Mouse (Mus musculus): Measurements from ENCODE around the gene Abhd14b. TPM values are rescaled to one million over a fixed set of nuclear protein-coding genes. Genes with fewer than 3 reads are reported as not detected.

Abhd14b gene
- total RNA-seq (2021): 10 to 100 TPM; 43.5 to 44.1 TPM
- long read RNA-seq, experiment 1, transcript Abhd14b-201 (4 exons, 1,745 nt): major isoform, 36 of 51 reads
- long read RNA-seq, experiment 1, partial matches to known transcripts: 6 of 51 reads
- long read RNA-seq, experiment 1, other reads (novel, unspliced or antisense): 7 of 51 reads
- long read RNA-seq, experiment 2, transcript Abhd14b-201 (4 exons, 1,745 nt): major isoform, 29 of 58 reads
- long read RNA-seq, experiment 2, partial matches to known transcripts: 9 of 58 reads
- long read RNA-seq, experiment 2, other reads (novel, unspliced or antisense): 18 of 58 reads

DNA sequence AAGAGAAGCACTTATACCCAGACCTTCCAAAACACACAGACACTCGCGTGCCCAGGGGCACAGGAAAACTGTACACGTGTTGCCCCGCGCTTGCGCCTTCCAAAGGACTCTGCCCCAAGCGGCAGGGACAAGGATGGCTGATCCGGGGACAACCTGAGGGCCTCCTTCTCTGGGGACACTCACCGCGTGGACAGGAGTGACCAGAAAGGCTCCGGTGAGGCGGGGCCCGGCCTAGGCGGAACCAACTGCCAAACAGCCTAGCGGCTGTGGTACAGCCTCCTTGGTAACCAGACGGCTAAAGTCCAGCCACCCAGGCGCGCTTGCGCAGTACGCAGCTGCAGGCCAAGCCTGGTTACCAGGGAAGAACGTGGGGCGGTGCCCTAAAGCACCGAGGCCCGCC, at the start of gene Abhd14b, which contains the start of gene Abhd14a:
Gene Abhd14b, plus strand, starts transcription at position 112 of the 400 bp plus-strand sequence.
Gene Abhd14a, minus strand, starts transcription at position 331 of the 400 bp plus-strand sequence.
- DNase-seq (ENCODE audit: low spot score in 2 of 2): peak; percentile 77 to 88

DNA sequence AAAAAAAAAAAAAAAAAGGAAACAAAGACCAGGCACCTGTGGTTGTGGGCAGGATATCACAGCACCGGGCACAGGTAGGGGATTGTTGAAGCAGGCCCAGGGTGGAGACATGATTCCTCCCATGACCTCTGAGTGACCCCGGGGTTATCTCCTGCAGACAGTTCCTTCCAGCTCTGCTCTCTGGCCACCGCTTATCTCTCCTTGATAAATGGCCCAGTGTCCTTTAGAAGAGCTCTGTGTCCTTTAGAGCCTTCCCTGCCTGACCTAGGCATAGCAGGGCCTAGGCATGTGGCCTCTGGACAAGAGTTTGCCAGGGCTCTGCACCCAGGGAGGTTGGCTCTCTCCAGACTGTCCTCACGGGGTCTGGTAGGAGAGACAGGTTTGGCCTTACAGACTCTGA, 49.5 kb upstream of the Abhd14b start:
- no peak for DNase-seq (ENCODE audit: low spot score in 2 of 2)

DNA sequence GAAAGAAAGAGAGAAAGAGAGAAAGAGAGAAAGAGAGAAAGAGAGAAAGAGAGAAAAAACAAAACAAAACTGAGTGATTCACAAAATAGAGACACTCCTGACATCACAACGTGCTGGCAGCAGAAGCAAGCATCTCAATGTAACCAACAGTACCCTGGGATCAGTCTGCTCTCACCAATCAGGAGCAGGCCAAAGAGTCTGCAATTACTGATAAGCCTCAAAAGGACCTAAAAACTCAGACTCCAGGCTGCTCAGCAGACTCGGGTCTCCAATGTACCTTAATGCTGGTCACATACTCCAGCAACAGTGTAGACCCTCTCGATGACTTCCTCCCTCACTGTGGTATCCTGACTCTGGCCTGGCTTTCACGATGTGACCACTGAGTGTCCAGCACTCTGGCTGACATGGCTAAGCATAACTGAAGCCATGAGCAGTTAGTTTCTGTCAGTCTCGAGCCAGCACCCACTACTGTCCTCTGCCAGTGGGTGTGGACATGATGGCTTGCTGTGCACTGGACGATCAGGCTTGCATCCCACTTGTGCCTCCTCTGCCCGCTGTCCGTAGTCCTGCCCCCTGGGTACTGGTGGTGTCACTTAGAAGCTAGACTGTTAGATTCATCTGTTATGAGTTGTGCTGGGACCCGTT, 48.5 kb upstream of the Abhd14b start:
- no peak for DNase-seq (ENCODE audit: low spot score in 2 of 2)

DNA sequence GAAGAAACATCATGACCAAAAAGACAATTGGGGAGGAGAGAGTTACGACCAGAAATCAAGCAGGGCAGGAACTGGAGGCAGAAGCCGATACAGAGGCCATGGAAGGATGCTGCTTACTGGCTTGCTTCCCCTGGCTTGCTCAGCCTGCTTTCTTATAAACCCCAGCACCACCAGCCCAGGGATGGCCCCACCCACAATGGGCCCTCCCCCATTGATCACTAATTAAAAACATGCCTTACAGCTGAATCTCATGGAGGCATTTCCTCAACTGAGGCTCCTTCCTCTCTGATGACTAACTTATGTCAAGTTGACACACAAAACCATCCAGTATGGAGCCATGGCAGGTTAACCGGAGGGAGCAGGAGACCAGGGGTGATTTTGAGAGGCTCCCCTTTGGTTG, 47.5 kb upstream of the Abhd14b start:
- no peak for DNase-seq (ENCODE audit: low spot score in 2 of 2)

DNA sequence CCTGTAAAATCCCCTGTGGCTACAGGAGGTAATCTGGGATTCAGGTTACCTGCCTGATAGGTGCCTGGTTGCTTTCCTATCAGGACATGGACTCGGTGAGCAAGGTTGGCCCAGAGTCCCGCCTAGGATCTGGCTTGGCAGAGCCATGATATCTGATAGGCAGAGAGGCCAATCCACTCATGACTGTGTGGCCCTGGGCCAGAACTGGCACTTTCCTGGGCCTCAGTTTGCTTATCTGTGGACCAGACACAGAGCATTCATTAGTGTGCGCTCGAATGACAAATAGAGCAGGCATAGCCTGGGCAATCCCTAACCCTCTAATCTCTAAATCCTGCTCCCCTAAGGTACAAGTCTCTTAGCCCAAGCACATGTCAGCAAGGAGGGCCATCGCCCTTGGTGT, 45.1 kb upstream of the Abhd14b start:
- no peak for DNase-seq (ENCODE audit: low spot score in 2 of 2)

DNA sequence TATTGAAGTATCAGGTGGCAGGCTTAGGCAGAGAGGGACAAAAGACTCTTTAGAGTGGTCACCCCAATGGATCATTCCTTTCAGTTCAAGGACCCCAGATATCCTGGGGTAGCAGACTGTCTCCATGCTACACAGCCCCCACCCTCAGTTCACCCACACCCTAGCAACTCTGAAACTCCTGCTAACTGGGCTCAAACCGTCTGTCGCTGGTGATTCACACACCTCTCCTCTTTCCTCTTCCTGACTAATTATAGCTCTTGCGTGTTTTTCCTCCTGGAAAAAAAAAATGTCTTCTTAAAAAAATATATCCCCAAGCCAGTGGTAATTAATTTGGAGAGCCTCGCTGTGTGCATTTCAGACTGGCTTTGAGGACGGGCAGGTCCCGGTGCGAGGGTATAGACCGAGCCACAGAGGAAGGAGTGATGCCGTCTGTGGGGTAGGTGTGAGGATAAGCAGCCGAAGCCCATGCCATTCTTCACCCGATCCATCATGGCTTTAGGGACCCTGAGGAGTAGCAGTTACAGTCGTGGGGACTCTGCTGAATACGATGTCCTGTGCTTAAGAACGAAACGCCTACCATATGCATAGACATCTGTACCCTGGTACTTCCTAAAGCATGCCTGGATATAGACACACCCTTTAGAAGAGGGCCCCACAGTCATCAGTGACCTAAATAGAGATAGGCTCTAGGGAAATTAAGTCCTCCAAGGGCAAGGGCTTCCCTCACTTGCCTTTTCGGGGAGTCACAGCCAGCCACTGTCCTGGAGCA, 44.5 kb upstream of the Abhd14b start:
- DNase-seq (ENCODE audit: low spot score in 2 of 2): no peak

DNA sequence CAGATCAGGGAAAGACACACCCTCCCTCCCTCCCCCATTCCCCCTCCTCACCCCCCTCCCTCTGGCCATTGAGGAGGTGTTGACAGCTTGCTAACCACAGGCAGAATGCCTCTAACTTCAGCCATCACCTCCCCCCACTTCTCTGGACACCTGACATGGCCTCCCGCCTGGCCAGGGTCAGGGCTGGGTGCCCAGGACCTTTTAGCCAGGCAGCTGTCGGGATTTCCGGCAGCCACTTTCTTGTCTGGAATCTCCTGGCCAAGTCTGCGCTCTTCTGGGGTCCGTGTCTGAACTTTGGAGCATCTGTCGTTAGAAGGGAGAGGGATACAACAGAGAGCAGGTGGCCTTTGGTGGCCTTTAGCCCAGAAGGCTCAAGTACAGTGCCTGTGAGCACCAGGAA, 42.0 kb upstream of the Abhd14b start:
- DNase-seq (ENCODE audit: low spot score in 2 of 2): no peak

DNA sequence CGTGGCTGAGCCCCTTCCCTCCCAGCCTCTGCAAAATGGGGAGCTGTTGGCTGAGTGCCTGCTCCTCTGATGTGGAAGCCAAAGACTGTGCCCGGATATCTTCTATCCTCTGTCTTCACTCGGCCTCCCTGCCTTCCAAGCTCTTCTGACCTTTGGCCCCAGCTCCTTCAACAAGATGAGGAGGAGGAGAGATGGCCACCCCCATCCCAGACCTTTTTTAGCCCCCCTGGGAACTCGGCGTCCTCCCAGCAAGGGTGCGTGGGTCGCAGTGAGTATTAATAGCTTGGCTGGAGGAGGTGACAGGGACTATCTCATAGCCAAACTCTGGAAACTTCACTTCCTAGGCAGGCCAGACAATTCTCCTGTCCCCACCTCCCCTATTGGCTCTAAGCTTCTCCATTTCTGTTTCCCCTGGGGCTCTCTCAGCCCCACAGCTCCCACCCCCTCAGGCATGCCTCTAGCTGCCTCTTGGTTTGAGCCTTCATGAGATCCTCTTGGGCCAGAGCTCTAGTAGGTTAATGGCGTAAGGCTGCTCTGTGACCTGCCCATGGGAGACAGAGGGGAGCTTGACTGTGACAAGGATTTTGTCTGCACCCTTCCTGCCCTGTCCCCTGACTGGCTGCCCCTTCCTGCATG, 40.7 kb upstream of the Abhd14b start:
- no peak for DNase-seq (ENCODE audit: low spot score in 2 of 2)

DNA sequence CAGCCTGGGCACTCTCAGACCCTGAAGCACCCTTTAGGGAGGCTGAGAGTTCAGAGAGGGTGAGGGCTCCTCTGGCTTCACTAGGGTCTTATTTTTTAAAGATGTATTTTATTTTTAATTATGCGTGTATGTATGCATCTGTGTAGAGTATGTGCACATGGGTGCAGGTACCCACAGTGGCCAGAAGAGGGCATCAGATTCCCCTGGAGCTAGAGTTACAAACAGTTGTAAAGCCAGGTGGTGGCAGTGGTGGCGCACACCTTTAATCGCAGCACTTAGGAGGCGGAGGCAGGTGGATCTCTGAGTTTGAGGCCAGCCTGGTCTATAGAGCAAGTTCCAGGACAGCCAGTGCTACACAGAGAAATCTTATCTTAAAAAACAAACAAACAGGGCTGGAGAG, 38.2 kb upstream of the Abhd14b start:
- no peak for DNase-seq (ENCODE audit: low spot score in 2 of 2)

DNA sequence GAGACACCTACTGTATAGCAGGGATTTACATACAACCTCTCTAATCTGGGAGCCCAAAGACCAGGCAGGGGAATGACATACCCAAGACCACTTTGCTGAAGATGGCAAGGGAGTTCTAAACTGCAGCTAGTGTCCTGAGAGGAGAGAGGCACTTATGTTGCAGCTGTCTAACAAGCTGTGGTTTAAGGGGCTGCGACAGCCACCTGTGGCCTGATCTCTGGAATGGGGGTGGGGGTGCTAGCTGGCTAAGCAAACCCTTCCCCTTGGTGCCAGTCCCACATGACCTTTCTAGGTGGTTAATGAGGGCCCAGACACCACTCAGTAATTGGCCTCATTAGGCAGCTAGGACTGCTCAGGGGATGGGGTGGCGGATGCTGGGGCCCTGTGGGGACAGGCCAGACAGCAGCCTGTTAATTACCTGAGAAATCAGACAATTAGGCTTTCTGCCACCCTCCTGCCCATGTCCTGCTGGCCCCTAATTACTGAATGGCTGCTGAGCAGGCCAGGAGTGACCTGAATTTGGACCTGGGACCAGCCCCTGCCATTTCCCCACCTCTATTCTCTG, 37.1 kb upstream of the Abhd14b start:
- no peak for DNase-seq (ENCODE audit: low spot score in 2 of 2)

DNA sequence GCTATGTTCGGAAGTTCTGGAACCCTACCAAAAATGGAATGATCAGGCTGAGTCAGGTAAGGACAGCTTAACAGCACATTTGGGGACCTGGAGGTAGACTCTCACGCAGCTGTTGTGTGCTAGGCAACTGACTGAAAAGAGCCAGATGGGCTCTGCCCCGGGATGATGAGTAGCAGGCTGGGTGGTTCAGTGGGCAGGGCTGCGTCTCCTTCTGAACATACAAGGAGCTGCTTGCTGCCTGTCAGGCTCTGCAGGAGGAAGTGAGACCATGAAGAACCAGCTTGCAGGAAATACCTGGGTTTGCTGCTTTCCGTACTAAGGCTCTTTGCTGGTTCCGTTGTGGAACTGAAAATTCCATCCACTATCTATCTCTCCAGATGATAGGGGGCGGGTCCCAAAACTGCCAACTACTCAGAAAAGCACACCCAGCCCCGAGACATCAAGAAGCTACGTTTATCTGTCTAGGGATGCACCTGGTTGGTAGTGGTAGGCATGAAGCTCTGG, 36.1 kb upstream of the Abhd14b start:
- no peak for DNase-seq (ENCODE audit: low spot score in 2 of 2)

DNA sequence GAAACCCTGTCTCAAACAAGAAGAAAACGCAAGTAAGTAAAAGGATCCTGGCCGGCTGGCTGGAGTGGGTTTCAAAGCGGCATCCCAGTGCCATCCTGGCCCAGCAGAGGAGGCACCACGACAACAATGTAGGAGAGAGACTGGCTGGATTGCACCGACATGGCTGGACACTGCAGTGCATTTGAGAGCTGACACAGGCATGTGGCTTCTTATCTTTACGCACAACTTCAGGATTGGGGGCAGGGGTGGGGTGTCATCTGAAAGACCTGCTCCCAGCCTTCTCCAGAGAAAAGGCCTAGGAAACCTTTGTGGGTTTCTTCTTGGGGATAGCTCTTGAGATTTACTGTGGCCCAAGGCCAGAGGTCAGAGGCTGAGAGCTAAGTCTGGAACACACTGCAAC, 35.5 kb upstream of the Abhd14b start:
- no peak for DNase-seq (ENCODE audit: low spot score in 2 of 2)

DNA sequence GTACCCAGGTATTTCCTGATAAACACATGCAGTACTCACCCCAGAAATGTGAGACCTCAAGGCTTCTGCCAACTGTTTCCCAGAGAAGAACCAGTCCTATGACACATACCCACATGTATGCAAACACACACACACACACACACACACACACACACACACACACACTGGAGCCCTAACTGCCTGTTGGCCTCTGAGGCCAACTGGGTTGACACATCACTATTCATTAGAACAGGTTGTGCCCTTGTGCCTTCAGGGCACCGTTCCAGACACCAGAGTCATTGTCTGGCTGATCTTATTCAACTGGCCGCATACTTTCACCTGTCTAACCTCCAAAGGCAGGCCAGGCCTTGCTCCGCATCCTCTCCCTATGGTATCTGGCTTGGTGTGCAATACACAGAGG, 35.0 kb upstream of the Abhd14b start:
- no peak for DNase-seq (ENCODE audit: low spot score in 2 of 2)

DNA sequence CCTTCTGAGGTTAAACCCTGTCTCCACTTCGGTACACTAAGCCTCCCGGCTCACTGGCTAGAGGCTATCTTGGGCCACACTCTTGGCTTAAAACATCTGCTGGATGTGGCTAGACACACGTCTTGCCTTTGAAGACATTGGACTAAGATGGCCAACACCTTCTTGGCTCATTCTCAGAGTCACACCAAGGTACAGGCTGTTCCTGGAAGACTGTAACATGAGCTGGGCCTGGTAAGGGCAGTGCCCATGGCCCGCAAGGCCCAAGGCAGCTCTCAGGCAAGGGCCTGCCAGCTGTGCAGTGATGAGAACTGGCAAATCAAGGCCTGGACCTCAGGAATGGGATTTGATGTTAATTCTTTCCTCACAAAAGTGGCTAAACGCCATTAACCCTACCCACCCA, 33.7 kb upstream of the Abhd14b start:
- DNase-seq (ENCODE audit: low spot score in 2 of 2): no peak

DNA sequence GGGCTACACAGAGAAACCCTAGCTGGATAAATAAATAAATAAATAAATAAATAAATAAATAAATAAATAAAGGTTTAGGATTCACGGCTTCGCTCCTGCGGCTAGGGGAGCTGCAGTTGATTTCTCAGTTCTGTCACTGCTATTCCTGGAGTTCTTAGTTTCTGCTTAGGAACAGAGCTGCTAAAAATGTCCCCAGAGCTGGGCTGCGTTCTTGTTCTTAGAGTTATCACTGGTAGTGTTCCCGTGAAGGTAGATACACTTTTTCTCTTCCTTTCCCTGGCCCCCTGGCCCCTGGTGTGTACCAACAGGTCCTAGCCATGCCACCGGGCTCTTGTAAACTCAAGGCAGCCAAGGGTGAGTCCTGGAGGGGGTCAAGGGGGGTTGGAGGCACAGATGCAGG, 30.4 kb upstream of the Abhd14b start:
- no peak for DNase-seq (ENCODE audit: low spot score in 2 of 2)

DNA sequence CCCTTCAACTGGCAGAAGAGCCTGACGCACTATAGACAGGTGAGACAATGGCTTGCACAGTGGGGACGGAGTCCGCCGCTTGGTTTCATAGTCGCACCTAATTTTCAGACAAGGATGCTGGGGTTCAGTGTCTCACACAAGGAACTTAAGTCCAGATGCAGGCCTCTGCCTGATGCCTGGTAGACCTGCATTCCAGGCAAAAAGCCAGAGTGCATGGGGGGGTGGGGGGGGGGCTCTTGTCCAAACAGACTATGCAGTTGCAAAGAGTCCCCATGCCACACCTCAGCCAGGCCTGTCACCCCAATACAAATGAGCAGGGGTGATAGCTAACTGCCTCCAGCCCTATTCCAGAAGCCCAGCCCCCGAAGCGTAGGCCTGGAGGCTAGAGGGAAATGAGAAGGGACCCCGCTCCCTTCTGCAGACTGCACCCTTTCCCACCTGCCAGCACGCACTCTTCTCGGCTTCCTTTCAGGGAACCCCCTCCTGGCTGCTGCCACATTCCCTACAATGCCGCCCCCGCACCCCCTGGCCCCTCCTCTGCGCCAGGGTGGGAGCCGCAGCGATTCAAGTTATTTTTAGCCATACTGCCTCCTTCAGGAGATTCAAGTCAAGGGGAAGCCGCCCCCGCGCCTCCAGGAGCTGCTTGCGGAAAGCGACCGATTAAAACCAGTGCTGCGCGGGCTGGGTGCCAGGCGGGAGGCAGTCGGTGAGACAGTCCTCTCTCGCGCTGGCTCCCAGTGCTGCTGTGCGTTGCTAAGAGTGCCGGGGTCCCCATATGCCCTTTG, 29.2 kb upstream of the Abhd14b start:
- DNase-seq (ENCODE audit: low spot score in 2 of 2): peak; percentile 36 to 50

DNA sequence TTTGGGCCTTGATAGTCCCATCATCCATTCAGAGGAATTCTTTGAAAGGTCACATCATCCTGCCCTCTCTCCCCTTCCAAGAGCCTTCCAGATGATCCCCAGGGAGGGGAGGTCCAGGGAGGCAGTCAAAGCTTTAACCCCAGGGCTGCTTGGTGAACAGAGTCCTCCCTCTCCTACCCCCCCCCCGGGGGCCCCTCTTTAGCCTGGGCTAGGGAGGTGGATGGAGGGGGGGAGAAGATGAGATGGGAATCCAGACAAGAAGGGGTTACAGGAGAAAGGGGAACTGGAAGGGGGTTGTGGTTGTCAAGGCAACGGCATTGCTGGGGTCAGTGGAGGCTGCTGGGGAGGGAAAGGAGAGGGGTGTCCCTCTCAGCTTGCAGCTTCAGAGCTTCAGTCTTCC, 26.7 kb upstream of the Abhd14b start:
- no peak for DNase-seq (ENCODE audit: low spot score in 2 of 2)

DNA sequence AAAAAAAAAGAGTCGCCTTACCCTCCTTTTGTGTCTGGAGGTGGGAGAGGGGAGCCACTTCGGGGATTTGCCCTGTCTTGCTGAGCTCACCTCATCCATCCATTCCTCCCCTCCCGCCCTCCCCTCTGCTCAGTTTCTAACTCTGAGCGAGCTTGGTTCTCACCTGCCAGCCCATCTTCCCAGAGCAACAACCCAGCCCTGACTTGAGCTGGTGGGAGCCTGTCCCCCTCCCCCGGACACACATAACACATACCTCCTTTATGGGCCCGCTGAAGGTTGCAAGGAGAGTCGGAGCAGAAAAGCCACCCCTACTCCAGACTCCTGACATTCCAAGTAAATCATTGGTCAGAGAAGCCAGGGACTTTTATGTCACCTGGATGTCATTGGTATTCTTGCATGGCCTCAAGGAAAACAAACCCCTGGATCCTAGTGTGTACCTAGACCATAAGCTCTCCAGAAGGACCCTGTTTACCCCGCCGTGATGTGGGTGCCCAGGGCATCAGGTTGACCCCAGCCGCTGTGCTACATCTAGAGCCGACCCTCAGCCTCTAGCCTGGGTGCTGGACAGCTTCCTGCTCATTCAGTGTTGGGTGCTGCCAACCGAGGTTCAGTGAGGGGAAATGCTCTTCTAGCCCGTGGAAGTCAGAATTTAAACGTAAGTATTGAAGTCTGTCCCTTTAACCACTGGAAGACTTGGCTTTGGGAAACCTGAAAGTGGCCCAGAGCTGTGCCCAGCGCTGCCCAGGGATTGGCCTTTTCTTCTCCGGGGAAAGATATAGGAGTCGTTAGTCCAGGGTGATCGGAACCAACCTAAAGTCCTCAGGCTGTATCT, 26.0 kb upstream of the Abhd14b start:
- DNase-seq (ENCODE audit: low spot score in 2 of 2): no peak

DNA sequence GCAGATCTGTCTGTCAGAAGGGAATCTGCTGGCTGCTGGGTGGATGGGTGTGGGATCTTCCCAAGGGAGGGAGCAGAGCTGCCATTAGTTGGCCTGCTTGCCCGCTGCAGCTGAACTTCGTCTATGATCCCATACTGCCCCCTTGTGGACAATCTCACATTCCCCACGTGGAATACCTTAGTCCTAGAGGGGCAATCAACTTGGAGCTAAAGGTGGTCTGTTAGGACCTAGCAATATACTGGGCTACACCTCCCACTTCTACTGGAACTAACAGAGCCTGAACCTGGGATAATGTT, 25.4 kb upstream of the Abhd14b start:
- DNase-seq (ENCODE audit: low spot score in 2 of 2): peak; percentile 46 to 70

DNA sequence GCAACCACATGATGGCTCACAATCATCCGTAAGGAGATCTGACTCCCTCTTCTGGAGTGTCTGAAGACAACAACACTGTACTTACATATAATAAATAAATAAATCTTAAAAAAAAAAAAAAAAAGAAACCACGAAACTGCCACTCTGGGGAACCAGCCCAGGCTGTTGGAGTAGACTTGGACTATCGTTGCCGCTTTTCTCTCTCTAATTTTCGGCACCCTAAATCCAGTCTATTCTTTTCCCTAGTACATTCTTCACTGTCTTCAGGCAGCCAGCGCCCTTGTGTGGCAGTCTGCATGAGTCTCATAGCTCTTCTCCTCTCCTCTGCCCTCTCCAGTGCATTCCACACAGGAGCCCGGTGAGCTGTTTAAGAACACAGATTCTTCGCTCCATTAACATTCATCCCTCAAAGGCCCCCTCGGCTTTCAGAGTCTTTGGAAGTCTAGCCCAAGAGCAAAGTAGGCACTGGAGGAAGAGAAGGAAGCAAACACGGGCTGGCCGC, 18.5 kb upstream of the Abhd14b start:
- DNase-seq (ENCODE audit: low spot score in 2 of 2): no peak

Data from adrenal gland, postnatal 4 days (tissue).